Mouse (Mus musculus): ENCODE measurements around the gene Adarb2.

- TF ChIP-seq CTCF (IDR thresholded peaks at IDR 0.05) (no peak), EP300 (IDR thresholded peaks at IDR 0.05) (no peak)
These were observed 277.3 kb downstream of the Adarb2 start for GRCm38 (mm10) chr13:8479970-8480369.

Measured in lung, postnatal 0 days (tissue).